Mouse (Mus musculus): Measurements from ENCODE around the gene Adh6a. TPM values are rescaled to one million over a fixed set of nuclear protein-coding genes. Genes with fewer than 3 reads are reported as not detected.
"Not testable (repeated sequence)": the region's sequence is repeated elsewhere in the genome, so short reads cannot be mapped to it uniquely, and the experiment has no call there.

The Adh6a gene
- total RNA-seq, 2 experiments from 2014 or later, result not detected

DNA sequence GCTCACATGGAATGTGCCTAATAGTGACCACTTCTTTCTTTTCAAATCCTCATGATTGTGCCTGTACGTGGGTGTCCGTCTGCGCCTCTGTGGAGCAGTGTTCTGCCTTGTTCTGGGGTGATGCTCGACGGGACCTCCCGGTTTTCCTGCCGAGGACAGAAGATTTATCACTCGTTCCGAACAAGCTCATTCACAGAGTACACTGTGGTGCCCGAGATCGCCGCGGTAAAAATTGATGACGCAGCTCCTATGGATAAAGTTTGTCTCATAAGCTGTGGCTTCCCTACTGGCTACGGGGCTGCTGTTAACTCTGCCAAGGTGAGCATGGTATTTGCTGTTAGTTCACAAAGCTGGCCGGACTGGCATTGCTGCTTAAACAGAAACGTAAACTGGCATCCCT lies 11.9 kb downstream of the Adh6a start:
- DNase-seq (ENCODE audit: low spot score), result no peak

DNA sequence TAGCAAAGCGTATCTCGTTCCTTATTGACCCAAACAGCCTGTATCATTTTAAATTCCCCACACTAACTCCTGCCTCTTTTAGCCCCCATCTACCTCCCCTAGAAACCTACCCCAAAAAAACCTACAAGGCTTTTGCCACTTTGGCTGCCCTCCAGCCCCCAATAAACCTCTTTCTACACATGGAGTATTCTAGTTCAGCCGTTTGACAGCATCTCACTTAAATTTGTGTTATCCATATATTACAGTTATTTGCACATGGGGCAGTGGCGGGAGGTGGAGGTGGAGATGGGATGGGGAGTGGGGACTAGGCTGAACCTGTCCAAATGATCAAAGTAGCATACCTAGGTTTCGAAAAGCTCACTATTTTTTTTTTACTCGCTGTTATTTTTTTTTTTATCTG lies 12.4 kb downstream of the Adh6a start:
- no peak for DNase-seq (ENCODE audit: low spot score)

DNA sequence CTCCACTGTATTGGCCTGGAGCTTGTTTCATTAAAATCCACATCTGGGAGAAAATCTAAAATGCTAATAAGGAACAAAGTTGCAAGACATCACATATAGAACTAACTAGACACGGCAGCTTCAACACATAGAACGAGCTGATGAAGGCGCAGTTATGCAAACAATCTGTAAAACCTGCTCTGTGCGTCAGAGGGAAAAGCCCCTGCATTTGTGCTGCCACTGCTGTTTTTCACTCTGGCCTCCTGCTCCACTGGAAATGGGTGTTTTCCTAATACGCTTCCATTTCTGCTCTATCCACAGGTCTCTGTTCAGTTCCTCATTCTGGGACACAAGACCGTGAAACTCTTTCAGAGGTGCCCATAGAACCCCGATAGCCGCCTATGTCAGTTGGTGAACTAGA lies 20.8 kb downstream of the Adh6a start:
- no peak for DNase-seq (ENCODE audit: low spot score)

DNA sequence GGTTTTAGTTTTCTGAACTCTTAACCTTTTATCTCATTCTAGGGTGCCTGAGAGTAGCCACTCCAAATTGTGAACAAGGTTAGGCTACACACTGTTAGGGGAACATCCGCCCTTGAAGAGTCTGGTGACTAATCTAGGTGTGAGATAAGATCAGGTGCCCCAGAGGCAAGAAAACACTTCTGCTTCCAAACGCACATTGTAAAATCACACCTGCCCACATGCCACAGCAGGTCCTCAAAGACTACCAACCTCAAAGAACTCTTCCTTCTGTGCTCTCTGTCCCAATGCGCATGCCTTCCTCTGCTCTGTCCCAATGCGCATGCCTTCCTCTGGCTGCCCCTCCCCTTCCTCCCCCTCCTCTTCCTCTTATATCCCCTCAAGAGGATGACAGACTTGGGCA lies 21.2 kb downstream of the Adh6a start:
- no peak for DNase-seq (ENCODE audit: low spot score)

DNA sequence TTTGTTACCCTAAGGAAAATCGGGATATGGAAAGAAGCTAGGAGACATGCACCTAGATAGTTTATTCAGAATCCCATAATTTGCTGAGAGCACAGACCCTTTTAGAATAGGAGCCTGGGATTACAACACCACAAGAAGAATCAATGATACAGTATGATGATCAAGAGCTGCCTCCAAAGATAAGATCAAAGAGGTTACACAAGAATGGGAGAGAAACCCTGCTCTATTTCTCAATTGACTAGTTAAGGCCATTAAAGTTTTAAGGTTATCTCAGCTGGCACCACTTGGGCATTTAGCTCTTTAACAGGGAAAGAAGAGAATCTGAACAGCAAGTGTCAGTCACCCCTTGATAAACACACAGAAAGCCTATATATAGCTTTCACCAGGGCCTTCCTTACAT lies 22.5 kb downstream of the Adh6a start:
- no peak for DNase-seq (ENCODE audit: low spot score)

DNA sequence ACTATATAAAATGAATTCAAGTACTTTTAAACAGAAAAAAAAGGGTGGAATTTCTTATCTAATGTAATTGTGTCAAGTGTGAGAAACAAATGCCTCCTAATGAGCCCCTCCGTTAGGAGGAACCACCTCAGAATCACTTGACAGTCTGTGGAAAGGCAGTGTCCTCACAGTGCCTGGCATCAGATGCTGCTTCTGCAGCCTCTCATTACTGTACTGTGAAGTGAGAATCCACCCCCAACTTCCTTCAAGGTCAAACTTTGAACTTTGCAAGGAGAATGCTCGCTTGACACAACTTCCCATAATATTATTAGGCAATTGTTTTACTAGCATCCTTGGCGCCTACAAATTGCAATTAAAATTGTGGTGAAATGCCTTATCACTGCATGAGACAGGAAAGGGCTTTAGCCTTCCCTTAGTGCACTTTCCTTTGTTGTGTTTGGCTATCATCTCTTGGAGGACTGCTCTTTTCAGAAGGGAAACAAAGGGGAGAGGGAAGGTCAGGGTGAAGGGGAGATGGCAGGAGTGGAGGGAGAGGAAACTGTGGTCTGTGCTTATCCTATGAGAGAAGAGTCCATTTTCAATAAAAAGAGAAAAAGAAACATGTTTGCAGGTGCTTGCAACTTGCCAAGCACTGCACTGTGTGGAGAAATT lies 23.1 kb downstream of the Adh6a start:
- no peak for DNase-seq (ENCODE audit: low spot score)

DNA sequence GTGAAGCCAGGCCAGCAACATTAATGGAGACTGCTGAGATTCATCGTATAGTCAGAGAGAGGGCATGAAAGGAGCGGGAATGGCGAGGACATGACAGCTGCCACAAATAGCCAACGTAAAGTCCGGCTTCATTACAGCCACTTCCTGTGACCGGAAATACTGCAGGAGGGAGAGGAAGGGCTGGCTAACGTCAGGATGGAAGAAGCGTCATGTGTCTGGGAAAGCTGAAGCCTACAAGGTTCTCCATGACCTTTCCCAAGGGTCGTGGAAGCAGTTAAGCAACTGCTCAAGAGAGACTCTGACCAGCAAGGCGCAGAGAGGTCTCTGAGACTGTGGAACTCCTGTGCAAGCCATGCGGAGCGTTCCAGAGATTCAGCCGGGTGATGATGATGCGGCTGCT lies 28.4 kb downstream of the Adh6a start, which contains the start of gene Adh6b:
Adh6b (plus strand) TSS at position 305 of the 400 bp plus-strand sequence.
- no peak for DNase-seq (ENCODE audit: low spot score)

DNA sequence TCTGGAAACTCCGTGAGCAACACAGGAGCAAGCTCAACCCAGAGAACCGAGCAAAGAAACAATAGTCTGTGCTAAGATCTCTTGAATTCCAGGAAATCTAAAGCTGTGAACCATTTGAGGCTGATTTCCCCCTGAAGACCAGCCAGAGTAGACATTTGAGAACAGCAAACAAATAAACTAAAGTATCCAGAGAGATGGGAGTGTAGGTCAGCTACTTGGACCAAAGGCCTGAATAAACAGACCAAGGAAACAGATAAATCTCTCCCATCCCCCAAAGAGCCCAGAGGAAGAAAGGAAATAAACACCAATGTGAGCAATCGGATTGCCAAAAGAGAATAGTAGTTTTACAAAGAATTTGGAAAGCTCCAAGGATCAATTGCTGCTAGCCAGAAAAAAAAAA lies 34.0 kb downstream of the Adh6a start:
- no peak for DNase-seq (ENCODE audit: low spot score)

DNA sequence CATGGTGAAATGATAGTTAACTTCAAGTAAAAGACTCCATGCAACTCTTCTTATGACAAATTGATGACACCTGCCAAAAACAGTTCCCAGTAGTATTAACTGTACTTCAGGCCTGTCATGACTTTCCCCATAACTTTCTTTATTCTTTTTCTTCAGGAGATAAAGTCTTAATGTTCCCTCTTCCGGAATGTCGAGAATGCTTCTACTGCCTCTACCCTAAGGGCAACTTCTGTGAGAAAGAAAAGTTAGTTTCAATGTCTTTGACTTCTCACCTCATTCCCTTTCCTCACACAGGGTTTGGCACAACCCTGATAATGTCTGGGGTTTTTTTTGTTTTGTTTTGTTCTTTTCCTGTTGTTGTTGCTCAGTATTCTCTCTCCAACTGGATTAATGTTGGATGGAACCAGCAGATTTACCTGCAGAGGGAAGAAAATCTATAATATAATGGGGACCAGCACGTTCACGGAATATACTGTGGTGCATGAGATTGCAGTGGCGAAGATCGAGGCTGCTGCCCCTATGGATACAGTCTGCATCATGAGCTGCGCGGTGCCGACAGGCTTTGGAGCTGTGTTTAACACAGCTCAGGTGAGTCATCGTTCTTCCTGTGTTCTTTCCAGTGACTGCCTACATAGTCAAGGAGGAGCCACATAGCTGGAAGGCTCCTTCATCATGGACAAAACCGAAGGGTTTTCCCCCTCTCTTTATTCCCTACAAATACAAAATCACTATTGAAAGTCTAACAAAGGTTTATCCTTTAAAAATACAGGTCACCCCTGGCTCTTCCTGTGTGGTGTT lies 39.1 kb downstream of the Adh6a start:
- no peak for DNase-seq (ENCODE audit: low spot score)

DNA sequence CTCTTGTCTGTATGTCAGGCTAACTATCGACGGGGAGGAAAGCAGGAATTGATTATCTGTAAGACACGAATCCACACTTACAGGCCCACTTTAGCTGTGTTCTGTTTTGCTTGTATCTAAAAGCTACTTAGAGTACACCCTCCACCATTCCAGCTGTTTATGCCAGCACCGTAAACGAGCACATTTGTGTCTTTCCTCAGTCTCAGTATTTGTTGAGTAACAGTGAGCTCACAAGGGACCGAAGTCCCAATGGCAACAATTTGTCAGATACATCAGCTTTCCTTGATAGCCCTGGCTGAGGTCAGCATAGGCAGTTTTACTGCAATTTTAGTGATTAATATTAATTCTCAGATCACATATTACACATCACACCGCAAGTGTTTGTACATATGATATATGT lies 45.8 kb downstream of the Adh6a start:
- no peak for DNase-seq (ENCODE audit: low spot score)

DNA sequence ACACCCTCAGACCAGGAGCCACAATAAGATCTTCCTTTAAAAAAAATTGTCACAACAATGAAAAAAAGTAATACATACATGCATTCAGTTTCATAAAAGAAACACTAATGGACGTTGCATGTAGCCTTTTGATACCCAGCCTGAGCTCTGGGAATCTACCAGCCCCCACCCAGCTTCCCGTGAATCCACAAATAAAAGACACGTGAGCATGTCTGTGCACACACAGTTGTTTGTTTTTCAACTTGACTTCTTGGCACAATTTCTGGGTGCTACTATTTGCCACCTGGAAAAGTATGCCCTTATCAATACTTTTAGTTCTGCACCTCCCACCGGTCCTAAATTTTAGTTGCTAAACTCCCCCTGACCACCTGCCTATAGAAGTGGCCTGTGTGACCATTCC lies 47.6 kb downstream of the Adh6a start:
- DNase-seq (ENCODE audit: low spot score), result no peak

DNA sequence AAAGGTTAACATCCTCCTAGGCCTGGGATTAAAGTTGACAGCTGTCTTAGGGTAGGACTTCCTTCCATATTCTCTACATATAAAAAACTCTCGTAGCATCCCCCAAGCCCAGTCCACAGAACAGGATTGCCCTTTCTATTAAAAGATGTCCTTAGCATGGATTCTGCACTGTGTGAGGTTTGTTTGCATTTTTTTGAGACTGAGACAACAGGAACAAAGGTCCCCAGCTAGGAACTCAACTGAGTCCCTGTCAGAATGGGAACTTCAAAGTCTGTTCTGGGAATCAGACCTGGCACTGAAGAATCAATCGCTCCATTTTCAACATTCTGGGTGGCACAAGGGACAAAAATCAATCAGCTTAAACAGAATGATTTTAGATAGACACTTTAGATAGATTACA lies 49.8 kb downstream of the Adh6a start:
- no peak for DNase-seq (ENCODE audit: low spot score)

DNA sequence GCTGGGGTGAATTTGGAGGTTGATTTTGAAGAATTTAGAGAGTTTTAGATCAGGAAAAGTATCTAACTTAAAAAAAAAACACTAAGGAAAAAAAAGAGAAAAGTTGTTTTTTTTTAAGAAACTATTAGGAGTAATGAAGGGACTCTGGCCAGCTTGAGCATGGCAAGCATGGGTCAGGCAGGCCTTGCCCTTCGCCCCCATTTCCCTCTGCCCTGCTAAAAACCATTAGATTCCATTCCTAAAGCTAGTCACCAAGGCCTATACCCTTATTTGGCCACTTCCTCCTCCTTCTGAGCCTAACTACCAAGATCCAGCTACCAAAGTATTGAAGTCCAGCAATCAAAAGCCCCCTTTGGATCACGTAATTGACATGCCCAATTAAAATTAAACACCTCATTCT lies 53.1 kb downstream of the Adh6a start:
- no peak for DNase-seq (ENCODE audit: low spot score)

DNA sequence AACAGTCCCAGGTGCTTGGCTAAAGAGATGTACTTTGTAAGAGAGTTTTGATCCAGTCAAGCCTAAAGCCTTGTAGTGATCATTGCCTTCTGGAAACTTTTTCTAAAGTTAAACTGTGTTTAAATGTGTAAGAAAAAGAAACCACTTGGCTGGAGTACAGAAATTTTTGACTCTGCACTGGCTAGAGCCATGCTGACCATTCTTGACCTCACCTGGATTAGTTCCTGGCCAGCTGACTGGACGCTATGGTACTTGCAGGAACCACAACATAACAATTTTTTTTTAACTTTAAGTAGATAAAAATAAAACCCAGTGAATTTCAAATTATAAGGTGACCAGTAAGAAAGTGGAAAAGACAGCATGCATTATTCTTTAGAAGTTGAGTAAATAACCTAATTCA lies 56.5 kb downstream of the Adh6a start:
- DNase-seq (ENCODE audit: low spot score), result no peak

DNA sequence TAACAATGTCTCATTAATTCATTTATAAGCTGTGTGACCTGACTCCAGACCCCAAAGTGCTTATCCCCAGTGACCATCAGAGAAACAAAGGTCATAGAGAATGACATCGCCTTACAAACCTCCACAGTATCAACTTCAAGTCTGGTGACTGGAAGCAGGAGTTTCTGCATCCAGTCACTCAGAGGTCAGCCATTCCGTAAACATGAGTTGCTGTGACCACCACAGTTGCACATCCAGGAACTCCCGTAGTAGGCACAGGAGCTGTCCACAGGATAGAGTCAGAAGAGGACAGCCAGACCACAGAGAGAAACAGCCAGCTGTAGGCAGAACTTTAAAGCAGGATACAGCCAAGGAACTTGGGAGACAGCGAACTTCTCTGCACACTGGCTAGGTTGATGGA lies 57.2 kb downstream of the Adh6a start:
- DNase-seq (ENCODE audit: low spot score), result not testable (repeated sequence)

DNA sequence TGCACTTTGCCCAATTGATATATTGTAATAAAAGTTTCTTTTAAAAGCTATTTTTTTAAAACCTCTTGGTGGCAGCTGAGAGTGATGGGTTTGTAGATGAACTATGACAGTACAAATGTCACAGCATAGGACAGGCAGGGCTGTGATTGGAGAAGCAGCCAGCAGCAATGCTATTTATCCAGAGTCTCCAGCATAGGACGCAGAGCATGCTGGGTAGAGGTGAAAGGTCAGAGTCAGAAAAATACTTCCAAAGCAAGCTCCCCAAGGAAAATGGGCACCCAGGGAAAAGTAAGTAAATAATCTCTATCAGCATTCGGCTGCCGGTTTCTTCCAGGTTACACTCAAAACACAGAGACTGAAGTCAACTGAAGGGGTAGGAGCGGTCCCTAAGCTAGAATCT lies 60.8 kb downstream of the Adh6a start:
- DNase-seq (ENCODE audit: low spot score), result no peak

DNA sequence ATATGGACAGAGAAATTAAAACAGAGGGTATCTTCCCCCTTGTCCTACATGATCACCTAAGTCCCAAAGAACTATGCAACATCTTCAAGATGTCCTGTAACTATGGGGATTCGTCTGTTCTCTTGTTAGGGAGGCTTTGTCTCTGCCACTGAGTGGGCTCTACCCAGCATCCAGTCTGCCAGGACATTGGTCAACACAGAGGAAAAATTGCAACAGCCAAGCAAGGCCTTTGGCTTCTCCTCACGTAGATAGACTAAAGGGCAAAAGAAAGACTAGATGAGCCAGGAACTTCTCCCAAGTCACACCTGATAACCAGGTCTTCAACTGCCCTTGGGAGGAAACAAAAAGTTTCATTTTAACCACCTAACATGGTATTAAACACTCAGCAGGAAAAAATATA lies 62.1 kb downstream of the Adh6a start:
- DNase-seq (ENCODE audit: low spot score), result no peak

Other genes with a start within 250 kb of the Adh6a start
- 100 to 1,000 TPM in 1 of 2 experiments, 10 to 100 TPM in 1; 98.9 to 131 TPM for gene 1110002E22Rik, start 248.2 kb upstream of the Adh6a start, total RNA-seq (2021)
- 1 to 10 TPM; 1.3 TPM for gene Gm5105, start 245.9 kb upstream of the Adh6a start, total RNA-seq (2021)
- gene Trmt10a, start 169.8 kb upstream of the Adh6a start, total RNA-seq (2021), result 1 to 10 TPM in 1 of 2 experiments, under 1 TPM in 1; 0.94 to 2.4 TPM
- 1 to 10 TPM; 1.6 to 1.7 TPM for gene Mttp, start 168.3 kb upstream of the Adh6a start, total RNA-seq (2021)
- not detected for gene 4930579F01Rik, start 119.5 kb upstream of the Adh6a start, total RNA-seq (2021)
- gene Adh7, start 95.5 kb upstream of the Adh6a start, total RNA-seq (2021), result under 1 TPM; 0.40 to 0.46 TPM
- 10 to 100 TPM; 18.0 to 28.7 TPM for gene Adh1, start 52.3 kb upstream of the Adh6a start, total RNA-seq (2021)
- gene Adh6b, start 28.5 kb downstream of the Adh6a start, total RNA-seq (2021), result not detected
- gene Adh4, start 102.2 kb downstream of the Adh6a start, total RNA-seq (2021), result not detected
- 10 to 100 TPM; 57.1 to 58.3 TPM for gene Adh5, start 129.8 kb downstream of the Adh6a start, total RNA-seq (2021)
- gene Metap1, start 176.2 kb downstream of the Adh6a start, total RNA-seq (2021), result 10 to 100 TPM; 45.5 to 46.4 TPM
- 100 to 1,000 TPM; 119 to 137 TPM for gene Eif4e, start 212.9 kb downstream of the Adh6a start, total RNA-seq (2021)

Measured in gastrocnemius, adult 18-20 months (tissue).